Mouse (Mus musculus) CD4-positive helper T cell, adult 2 months (primary cell): ENCODE measurements around the gene Prkn.

ENCODE experiments used
- DNase-seq: peaks from one replicate; pipeline ENCODE4 v3.0.0-alpha.2; 2012; ENCODE audit warnings: low read depth, missing footprints, low spot score

Prkn gene

GRCm38 (mm10) chr17:11737905-11738304, 897.7 kb downstream of the Prkn start:
- DNase-seq = no peak

GRCm38 (mm10) chr17:11740716-11741115, 900.5 kb downstream of the Prkn start:
- no peak for DNase-seq

- no peak for DNase-seq
Observed at GRCm38 (mm10) chr17:11741161-11741560, 901.0 kb downstream of the Prkn start.

GRCm38 (mm10) chr17:11751251-11751650, 911.1 kb downstream of the Prkn start:
- no peak for DNase-seq

GRCm38 (mm10) chr17:11752686-11753085, 912.5 kb downstream of the Prkn start:
- DNase-seq = no peak

GRCm38 (mm10) chr17:11765117-11765516, 924.9 kb downstream of the Prkn start:
- no peak for DNase-seq

GRCm38 (mm10) chr17:11765581-11765980, 925.4 kb downstream of the Prkn start:
- DNase-seq = no peak

GRCm38 (mm10) chr17:11767301-11767700, 927.1 kb downstream of the Prkn start:
- DNase-seq = no peak

- DNase-seq = no peak
Observed at GRCm38 (mm10) chr17:11768345-11768744, 928.2 kb downstream of the Prkn start.

- no peak for DNase-seq
Observed at GRCm38 (mm10) chr17:11768971-11769370, 928.8 kb downstream of the Prkn start.

GRCm38 (mm10) chr17:11769513-11769912, 929.3 kb downstream of the Prkn start:
- no peak for DNase-seq

GRCm38 (mm10) chr17:11779547-11779946, 939.4 kb downstream of the Prkn start:
- DNase-seq = no peak

GRCm38 (mm10) chr17:11780005-11780404, 939.8 kb downstream of the Prkn start:
- DNase-seq = no peak

- no peak for DNase-seq
Observed at GRCm38 (mm10) chr17:11780805-11781481, 940.8 kb downstream of the Prkn start.

GRCm38 (mm10) chr17:11788270-11788936, 948.2 kb downstream of the Prkn start:
- DNase-seq = no peak

GRCm38 (mm10) chr17:11795979-11796378, 955.8 kb downstream of the Prkn start:
- no peak for DNase-seq

- DNase-seq = no peak
Observed at GRCm38 (mm10) chr17:11801226-11801625, 961.0 kb downstream of the Prkn start.

- no peak for DNase-seq
Observed at GRCm38 (mm10) chr17:11807280-11807679, 967.1 kb downstream of the Prkn start.

- no peak for DNase-seq
Observed at GRCm38 (mm10) chr17:11817886-11818285, 977.7 kb downstream of the Prkn start.

- DNase-seq = no peak
Observed at GRCm38 (mm10) chr17:11819506-11819905, 979.3 kb downstream of the Prkn start.

GRCm38 (mm10) chr17:11820757-11821156, 980.6 kb downstream of the Prkn start:
- DNase-seq = no peak

GRCm38 (mm10) chr17:11829501-11829900, 989.3 kb downstream of the Prkn start:
- no peak for DNase-seq

- DNase-seq = no peak
Observed at GRCm38 (mm10) chr17:11837121-11837520, 996.9 kb downstream of the Prkn start.
